Mouse (Mus musculus) spleen, adult 2 months (tissue): Measurements from ENCODE around the gene D630003M21Rik.

Experiments
- CTCF ChIP-seq: fragments of 200-500 bp; IDR thresholded peaks from 2 replicates; pipeline ENCODE4 v1.5.1; 2011; ENCODE audit warnings: mild to moderate bottlenecking, inconsistent platforms; ENCODE audit not compliant: insufficient read depth, insufficient read length, insufficient replicate concordance; ENCODE audit errors: extremely low read depth
- POLR2A ChIP-seq: fragments of 200-500 bp; IDR thresholded peaks from 2 replicates; pipeline ENCODE4 v1.6.1; 2011; ENCODE audit warnings: low read depth, low read length, inconsistent platforms

DNA sequence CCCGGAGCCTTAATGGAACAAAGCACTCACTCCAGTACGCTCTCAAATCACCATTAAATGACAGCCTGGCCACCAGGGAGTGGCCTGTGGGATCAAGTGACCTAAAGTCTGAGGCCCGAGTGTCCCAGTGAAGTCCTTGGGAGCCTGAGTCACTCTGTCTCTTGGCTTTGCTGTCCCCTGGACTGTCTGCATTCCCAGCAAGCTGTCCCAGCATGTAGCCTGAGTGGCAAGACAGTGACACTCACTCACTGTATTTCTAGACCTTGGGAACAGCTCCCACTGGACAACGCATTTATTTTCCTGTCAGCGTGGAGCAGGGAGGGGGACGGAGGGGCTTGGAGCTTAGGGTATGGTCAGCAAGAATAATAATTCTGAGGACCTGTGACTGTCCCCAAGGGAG is 47.4 kb upstream of the D630003M21Rik start:
- no peak for TF ChIP-seq POLR2A
- no peak for TF ChIP-seq CTCF
